Mouse (Mus musculus) lung, postnatal 14 days (tissue): Measurements from ENCODE around the gene Tspan3.

ENCODE experiments used
- DNase-seq: peaks from one replicate; pipeline ENCODE4 v3.0.0; 2021

Gene Tspan3

GRCm38 (mm10) chr9:56154572-56154971, 10.7 kb downstream of the Tspan3 start:
- DNase-seq: no peak

- no peak for DNase-seq
These were observed 12.7 kb downstream of the Tspan3 start for GRCm38 (mm10) chr9:56152482-56153007.

- DNase-seq: peak; percentile 36
These were observed 13.4 kb downstream of the Tspan3 start for GRCm38 (mm10) chr9:56151745-56152481.

GRCm38 (mm10) chr9:56146326-56146923, 18.9 kb downstream of the Tspan3 start:
- DNase-seq: no peak

DNA sequence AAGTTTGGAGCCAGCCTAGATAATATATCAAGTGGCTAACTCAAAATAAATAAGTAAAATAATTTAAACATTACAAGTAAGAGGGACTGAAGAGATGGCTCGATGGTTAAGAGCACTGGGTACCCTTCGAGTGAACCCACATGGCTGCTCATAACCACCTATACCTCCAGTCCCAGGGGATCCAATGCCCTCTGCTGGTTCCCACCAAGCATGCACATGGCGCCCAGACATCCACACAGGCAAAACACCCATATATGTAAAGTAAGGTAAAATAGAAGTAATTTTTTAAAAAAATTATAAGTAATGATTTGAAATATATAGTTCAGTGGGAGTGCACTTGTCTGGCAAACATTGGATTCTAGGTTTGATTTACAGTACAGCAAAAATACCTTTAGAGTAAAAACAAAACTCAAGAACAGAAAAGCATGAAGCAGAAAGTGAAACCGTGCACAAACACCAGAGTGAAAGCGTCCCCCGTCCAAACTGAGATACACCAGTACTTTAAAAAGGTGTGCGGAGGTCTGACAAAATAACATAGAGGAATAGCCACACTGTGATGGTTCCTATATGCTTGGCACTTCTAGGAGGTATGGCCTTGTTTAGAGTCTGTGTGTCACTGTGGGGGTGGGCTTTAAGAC, 20.8 kb downstream of the Tspan3 start:
- no peak for DNase-seq

DNA sequence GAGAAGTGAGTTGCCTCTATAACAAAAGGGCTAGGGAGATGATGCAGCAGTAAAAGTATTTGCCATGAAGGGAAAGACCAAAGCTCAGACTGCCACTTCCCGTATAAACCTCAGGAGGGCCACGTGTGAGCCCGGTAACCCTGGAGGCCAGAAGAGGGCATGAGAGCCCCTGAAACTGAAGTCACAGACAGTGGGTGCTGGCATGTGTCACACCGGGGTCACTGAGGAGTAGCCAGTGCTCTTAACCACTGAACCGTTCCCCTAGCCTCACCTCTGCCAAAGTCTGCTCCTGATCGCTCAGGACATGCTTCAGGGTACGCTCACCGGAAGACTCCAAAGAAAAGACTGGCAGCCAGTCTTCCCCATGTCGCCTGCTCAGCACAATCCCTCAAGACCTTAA, 23.5 kb downstream of the Tspan3 start:
- no peak for DNase-seq

DNA sequence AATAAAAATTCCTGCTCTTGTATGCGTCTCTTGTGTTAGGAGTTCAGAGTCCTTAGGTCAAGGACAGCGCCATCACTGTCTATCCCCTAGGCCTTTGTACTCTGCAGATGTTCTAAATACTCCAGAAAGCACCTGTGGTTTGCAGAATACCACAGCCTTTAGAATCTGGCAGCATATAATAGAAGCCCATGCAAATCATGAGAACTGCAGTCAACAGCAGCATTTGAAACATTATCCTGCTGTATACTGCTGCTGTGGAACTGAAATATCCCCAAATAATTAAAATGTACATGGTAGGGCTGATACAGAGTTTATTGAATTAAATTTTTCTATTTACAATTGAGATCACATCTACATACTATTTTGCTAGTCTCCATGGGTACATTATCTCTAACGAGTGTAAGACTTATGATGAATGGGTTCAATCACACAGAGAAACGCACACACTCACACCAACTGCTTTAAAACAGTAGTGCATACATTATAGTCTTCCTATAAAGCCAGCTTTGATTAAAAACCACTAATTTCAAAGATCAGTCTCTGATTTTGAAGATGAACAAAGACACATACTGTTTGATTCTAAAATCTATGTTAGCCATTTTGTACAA, 29.6 kb downstream of the Tspan3 start:
- no peak for DNase-seq

DNA sequence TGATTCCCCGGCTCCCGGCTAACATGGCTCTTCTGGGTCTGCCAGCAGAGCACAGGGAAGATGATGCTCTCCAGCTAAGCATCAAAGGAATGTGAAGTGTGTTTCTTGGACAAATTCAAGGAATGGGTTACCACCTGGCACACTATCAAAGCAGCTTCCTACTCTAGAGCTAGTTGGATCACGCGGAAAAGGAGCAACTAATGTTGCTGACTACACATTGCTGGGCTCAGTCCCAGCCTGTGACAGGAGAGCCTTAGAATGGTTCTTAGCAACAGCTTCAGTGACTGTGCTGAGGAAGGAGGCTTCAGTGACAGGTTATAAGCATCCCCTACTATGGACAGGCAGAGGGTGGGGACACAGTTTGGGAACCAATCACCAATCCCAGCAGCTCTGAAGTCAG, 30.7 kb downstream of the Tspan3 start:
- DNase-seq: no peak

DNA sequence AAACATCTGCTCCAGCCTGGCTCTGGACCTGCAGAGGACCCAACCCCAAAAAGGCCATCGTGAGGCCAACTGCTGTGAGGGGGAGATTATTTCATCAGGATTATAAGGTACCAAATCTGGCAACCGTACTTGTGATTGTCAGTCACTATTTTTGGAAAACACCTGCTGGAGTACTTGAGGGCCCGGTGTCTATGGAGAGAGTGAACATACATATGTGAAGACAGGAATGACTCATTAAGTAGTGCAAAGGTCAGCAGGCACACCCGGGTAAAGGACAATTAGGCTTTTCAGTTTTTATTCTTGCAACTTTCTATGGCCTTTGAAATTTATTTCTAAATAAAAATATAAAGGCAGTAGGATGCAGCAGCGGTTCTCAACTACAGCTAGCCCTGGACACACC, 31.3 kb downstream of the Tspan3 start:
- no peak for DNase-seq

DNA sequence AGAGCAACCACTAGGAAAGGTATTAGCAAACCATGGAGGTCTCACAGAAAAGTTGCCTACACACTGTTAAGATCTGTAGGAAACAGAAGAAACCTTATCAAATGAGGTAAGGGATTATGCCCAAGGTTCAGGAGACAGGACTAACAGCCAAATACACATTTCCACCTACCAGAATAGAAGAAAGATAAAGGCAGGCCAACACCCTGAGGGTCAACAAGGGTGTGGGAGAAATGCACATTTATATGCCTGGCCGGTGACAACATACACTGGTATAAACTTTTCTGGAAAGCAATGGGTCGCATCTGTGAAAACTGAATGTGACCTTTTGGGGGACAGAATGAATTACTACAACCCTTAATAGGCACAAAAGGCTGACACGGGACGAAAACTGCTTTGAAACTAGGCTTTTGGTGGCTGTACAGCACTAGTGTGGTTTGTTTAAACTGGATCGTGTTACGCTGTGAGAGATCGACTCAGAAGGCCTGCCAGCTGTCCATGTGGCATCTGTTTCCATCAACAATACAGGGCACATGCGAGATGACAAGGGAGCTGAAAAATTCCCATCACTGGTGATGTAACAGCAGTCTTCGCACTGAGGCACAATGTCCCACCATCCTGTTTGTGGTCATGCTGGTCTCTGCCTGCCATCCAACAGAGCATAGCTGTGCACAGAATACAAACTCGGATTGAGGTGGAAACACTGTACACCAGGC, 33.3 kb downstream of the Tspan3 start:
- DNase-seq: no peak

- DNase-seq: no peak
These were observed 34.7 kb downstream of the Tspan3 start for GRCm38 (mm10) chr9:56130536-56130935.

DNA sequence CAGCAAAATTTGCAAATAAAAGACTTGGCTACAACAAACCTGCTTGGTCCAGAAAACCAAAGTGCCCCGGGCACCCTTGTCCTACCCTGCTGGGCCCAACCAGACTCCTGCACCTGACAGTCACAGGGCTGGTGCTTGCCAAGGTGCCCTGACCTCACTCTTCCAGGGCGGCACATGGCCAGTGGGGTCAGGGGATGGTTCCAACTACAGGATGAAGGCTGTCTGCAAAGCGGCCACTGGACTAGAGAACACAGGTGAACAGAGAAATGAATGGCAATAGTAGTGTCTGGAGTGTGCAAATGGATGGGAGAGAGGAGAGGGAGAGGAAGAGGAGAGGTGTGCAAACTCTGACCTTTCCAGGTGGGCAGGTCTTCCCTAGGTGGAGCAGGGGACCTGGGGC, 35.3 kb downstream of the Tspan3 start:
- no peak for DNase-seq

- no peak for DNase-seq
These were observed 36.9 kb downstream of the Tspan3 start for GRCm38 (mm10) chr9:56128331-56128730.

DNA sequence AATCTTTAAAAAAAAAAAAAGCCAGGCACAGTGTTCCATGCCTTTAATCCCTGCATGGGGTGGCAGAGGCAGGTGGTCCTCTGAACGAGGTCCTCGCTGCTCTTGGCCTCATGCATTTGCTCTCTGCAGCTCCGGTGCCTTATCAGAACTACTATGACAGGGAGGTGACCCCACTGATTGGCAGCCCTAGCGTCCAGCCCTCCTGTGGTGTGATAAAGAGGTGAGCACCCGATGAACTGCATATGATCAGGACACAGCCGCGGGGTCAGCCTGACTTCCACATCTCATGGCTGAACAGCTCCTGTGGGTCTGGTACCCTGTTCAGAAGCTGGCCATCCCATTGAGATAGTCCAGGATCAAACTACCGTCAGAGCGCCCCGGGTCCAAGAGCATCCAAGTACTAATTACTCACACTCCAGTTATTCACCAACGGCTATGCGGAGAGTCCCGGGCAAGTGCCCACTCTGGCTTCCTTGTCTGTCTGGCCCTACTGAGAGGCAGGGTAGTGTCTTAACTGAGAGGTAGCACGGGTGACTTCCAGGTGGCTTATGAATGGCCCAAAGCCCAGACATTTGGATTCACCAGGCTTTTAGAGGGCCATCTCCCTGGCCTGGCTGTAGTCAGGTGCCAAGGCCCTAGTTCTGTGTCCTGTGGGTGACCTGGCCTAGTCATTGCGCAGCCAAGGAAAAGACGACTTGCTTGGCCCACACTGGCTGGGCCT, 38.7 kb downstream of the Tspan3 start:
- DNase-seq: no peak

- no peak for DNase-seq
These were observed 40.7 kb downstream of the Tspan3 start for GRCm38 (mm10) chr9:56124561-56124960.

- DNase-seq: no peak
These were observed 41.7 kb downstream of the Tspan3 start for GRCm38 (mm10) chr9:56123613-56124012.

DNA sequence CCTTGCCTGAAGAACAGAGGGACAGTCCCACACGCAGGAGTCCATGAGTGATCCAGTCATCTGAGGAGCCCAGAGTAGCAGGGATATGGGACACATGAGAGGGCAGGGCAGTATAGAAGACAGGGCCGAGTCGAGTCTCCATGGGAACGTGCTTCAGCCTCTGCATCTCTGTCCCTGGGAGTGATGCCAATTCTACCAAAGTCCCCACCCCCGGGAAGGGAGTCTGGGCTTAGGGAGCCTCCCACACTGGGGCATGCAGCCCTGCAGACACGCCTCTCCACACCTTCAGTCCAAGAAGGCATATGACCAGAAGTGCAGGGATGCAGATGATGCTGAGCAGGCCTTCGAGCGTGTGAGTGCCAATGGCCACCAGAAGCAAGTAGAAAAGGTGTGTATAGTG, 42.3 kb downstream of the Tspan3 start:
- no peak for DNase-seq

- peak; percentile 47 for DNase-seq
These were observed 44.2 kb downstream of the Tspan3 start for GRCm38 (mm10) chr9:56121097-56121496.

GRCm38 (mm10) chr9:56119651-56120050, 45.6 kb downstream of the Tspan3 start:
- DNase-seq: no peak

- peak; percentile 74 for DNase-seq
These were observed 46.7 kb downstream of the Tspan3 start for GRCm38 (mm10) chr9:56118582-56118981.

- no peak for DNase-seq
These were observed 47.2 kb downstream of the Tspan3 start for GRCm38 (mm10) chr9:56118091-56118490.

- DNase-seq: peak; percentile 18
These were observed 57.1 kb downstream of the Tspan3 start for GRCm38 (mm10) chr9:56108174-56108573.
